Mouse (Mus musculus) limb, embryonic 14.5 days (tissue): ENCODE measurements around the gene Cpsf4. TPM values are rescaled to one million over a fixed set of nuclear protein-coding genes. Genes with fewer than 3 reads are reported as not detected.

Source experiments
- ATAC-seq: fragments of 200-750 bp; cut with Nextera tagmentation; 2 replicates; pipeline ENCODE4 v1.8.0; 2017; ENCODE audit warnings: low read depth, moderate number of reproducible peaks, moderate TSS enrichment; ENCODE audit not compliant: low FRiP score
- DNase-seq: peaks from one replicate; pipeline ENCODE4 v3.0.0-alpha.2; 2015; ENCODE audit warnings: low spot score
- H3K27ac ChIP-seq: fragments of 300-500 bp; sonication (generic); replicated peaks from 2 replicates; pipeline ENCODE4 v1.5.1; 2014; ENCODE audit warnings: low read depth, mild to moderate bottlenecking, low read length, moderate library complexity, mixed read lengths
- H3K27me3 ChIP-seq: fragments of 300-500 bp; sonication (generic); 2 replicates; pipeline ENCODE4 v1.6.1; 2014; ENCODE audit warnings: low read length, mixed read lengths; ENCODE audit not compliant: control insufficient read depth, insufficient read depth
- H3K36me3 ChIP-seq: fragments of 300-500 bp; sonication (generic); 2 replicates; pipeline ENCODE4 v1.6.1; 2014; ENCODE audit warnings: mild to moderate bottlenecking, low read length, moderate library complexity, mixed read lengths; ENCODE audit not compliant: control insufficient read depth, insufficient read depth
- H3K4me1 ChIP-seq: fragments of 300-500 bp; sonication (generic); 2 replicates; pipeline ENCODE4 v1.6.1; 2014; ENCODE audit warnings: antibody characterized with exemption, low read length, mixed read lengths; ENCODE audit not compliant: control insufficient read depth, insufficient read depth
- H3K4me2 ChIP-seq: fragments of 300-500 bp; sonication (generic); replicated peaks from 2 replicates; pipeline ENCODE4 v1.6.1; 2014; ENCODE audit warnings: low read depth, mild to moderate bottlenecking, low read length, moderate library complexity; ENCODE audit not compliant: severe bottlenecking
- H3K4me3 ChIP-seq: fragments of 300-500 bp; sonication (generic); replicated peaks from 2 replicates; pipeline ENCODE4 v1.5.1; 2014; ENCODE audit warnings: low read length
- H3K9ac ChIP-seq: fragments of 300-500 bp; sonication (generic); 2 replicates; pipeline ENCODE4 v1.6.1; 2014; ENCODE audit warnings: mild to moderate bottlenecking, low read depth, low read length, moderate library complexity; ENCODE audit not compliant: severe bottlenecking
- H3K9me3 ChIP-seq: fragments of 300-500 bp; sonication (generic); 2 replicates; pipeline ENCODE4 v1.6.1; 2016; ENCODE audit warnings: low read length; ENCODE audit not compliant: control insufficient read depth
- POLR2A ChIP-seq: fragments of 200-500 bp; IDR thresholded peaks from 2 replicates; pipeline ENCODE4 v1.8.0; 2012; ENCODE audit warnings: inconsistent platforms, mild to moderate bottlenecking, moderate library complexity, borderline replicate concordance; ENCODE audit not compliant: insufficient read depth, insufficient read length; ENCODE audit errors: extremely low read depth
- WGBS: fragments of 180-500 bp; shearing (Covaris S2); extraction: QIAGEN DNeasy Blood & Tissue Kit; methylation state at CpG from one replicate; pipeline ENCODE4 v1.1.7; 2014; 5-methylcytosine and 5-hydroxymethylcytosine counted together
- polyA plus RNA-seq, 2 experiments: library from polyadenylated mRNA; depleted of rRNA in 1 of 2; stranded (reverse) in 1 of 2; unstranded in 1 of 2; fragments of >200 nt; fragmentation: Nextera tagmentation in 1 of 2; extraction: Ambion mirVana in 1 of 2; gene quantifications; 2 replicates each; pipeline versions ENCODE4 v1.2.1 to v1.2.3; 2012 to 2014

Gene Cpsf4
- polyA plus RNA-seq, 2 experiments = 25.2 to 56.7 TPM

GRCm38 (mm10) chr5:145152690-145153089, 14.3 kb upstream of the Cpsf4 start:
- TF ChIP-seq POLR2A = no peak
- H3K27me3 ChIP-seq = no peaks in the 10 kb centered on the region
- no peak overlapping the region for H3K4me2 ChIP-seq
- H3K4me3 ChIP-seq = no peak overlapping the region
- peaks cover 86% of the 10 kb centered on the region for H3K36me3 ChIP-seq
- ATAC-seq (no peak), DNase-seq (no peak)
- no peaks in the 10 kb centered on the region for H3K9me3 ChIP-seq
- WGBS = 92% methylated on average over 5 of the region's 5 CpGs
- H3K9ac ChIP-seq = no peak overlapping the region
- no peak overlapping the region for H3K27ac ChIP-seq
- H3K4me1 ChIP-seq = no peaks in the 10 kb centered on the region

- Histone ChIP-seq H3K27ac (no peak overlapping the region), H3K4me3 (no peak overlapping the region), H3K9me3 (no peaks in the 10 kb centered on the region), H3K27me3 (no peaks in the 10 kb centered on the region), H3K4me1 (peaks cover 6% of the 10 kb centered on the region), H3K9ac (no peak overlapping the region), H3K36me3 (peaks cover 73% of the 10 kb centered on the region), H3K4me2 (no peak overlapping the region)
- no peak for ATAC-seq
- DNase-seq = no peak
- WGBS = 92% methylated on average over 14 of the region's 14 CpGs
- no peak for TF ChIP-seq POLR2A
These were observed 5.7 kb upstream of the Cpsf4 start for GRCm38 (mm10) chr5:145161361-145161760.

GRCm38 (mm10) chr5:145164710-145165109, 2.3 kb upstream of the Cpsf4 start:
- ATAC-seq (no peak), DNase-seq (no peak)
- Histone ChIP-seq H3K9me3 (no peaks in the 10 kb centered on the region), H3K4me3 (no peak overlapping the region), H3K4me2 (no peak overlapping the region), H3K4me1 (peaks cover 14% of the 10 kb centered on the region), H3K36me3 (peaks cover 52% of the 10 kb centered on the region), H3K27ac (no peak overlapping the region), H3K27me3 (no peaks in the 10 kb centered on the region), H3K9ac (no peak overlapping the region)
- WGBS = 74% methylated on average over 3 of the region's 3 CpGs
- no peak for TF ChIP-seq POLR2A

- Histone ChIP-seq H3K4me2 (no peak overlapping the region), H3K4me3 (no peak overlapping the region), H3K36me3 (peaks cover 50% of the 10 kb centered on the region), H3K9ac (no peak overlapping the region), H3K9me3 (no peaks in the 10 kb centered on the region), H3K4me1 (peaks cover 14% of the 10 kb centered on the region), H3K27me3 (no peaks in the 10 kb centered on the region), H3K27ac (no peak overlapping the region)
- no peak for DNase-seq
- 87% methylated on average over 15 of the region's 15 CpGs for WGBS
- no peak for ATAC-seq
- no peak for TF ChIP-seq POLR2A
These were observed 1.8 kb upstream of the Cpsf4 start for GRCm38 (mm10) chr5:145165184-145165583.

GRCm38 (mm10) chr5:145167306-145167661, 271 bp downstream of the Cpsf4 start:
- 0% methylated on average over 22 of the region's 28 CpGs for WGBS
- DNase-seq = peak; percentile 15
- Histone ChIP-seq H3K27me3 (no peaks in the 10 kb centered on the region), H3K9ac (peak overlapping the region; percentile 91), H3K4me3 (peak overlapping the region; percentile 90), H3K9me3 (no peaks in the 10 kb centered on the region), H3K4me1 (peaks cover 14% of the 10 kb centered on the region), H3K36me3 (peaks cover 50% of the 10 kb centered on the region), H3K4me2 (peak overlapping the region; percentile 70), H3K27ac (peak overlapping the region; percentile 74)
- ATAC-seq = peak; percentile 41
- no peak for TF ChIP-seq POLR2A

GRCm38 (mm10) chr5:145178461-145178980, 11.5 kb downstream of the Cpsf4 start:
- Histone ChIP-seq H3K4me3 (no peak overlapping the region), H3K9ac (no peak overlapping the region), H3K27me3 (no peaks in the 10 kb centered on the region), H3K4me2 (no peak overlapping the region), H3K36me3 (peaks cover 100% of the 10 kb centered on the region), H3K9me3 (no peaks in the 10 kb centered on the region), H3K27ac (no peak overlapping the region), H3K4me1 (no peaks in the 10 kb centered on the region)
- WGBS = 82% methylated on average over 18 of the region's 18 CpGs
- no peak for ATAC-seq
- TF ChIP-seq POLR2A = no peak
- DNase-seq = no peak
